Mouse (Mus musculus): ENCODE data around the gene Kcne1. TPM values are rescaled to one million over a fixed set of nuclear protein-coding genes. Genes with fewer than 3 reads are reported as not detected.

Gene Kcne1
- total and polyA plus RNA-seq, 2 experiments from 2014 or later: not detected

- TF ChIP-seq CTCF (IDR thresholded peaks at IDR 0.05; ENCODE audit: low read depth): no peak
- 20% methylated on average over 7 of the region's 7 CpGs for WGBS
- DNase-seq (no peak), ATAC-seq (0 out of 2 replicates have a peak, but pooled peaks have one; percentile 20)
- no peaks in the 10 kb centered on the region for H3K27me3 ChIP-seq (ENCODE audit: insufficient read depth, low read length)
- H3K4me1 ChIP-seq (ENCODE audit: insufficient read depth): no peaks in the 10 kb centered on the region
- no peak overlapping the region for H3K4me2 ChIP-seq (ENCODE audit: low read depth)
- H3K27ac ChIP-seq (ENCODE audit: low read depth, low read length): no peak overlapping the region
- no peak overlapping the region for H3K9ac ChIP-seq
- H3K9me3 ChIP-seq (ENCODE audit: low read length): no peaks in the 10 kb centered on the region
- H3K4me3 ChIP-seq (ENCODE audit: low read depth, low read length): no peak overlapping the region
- H3K36me3 ChIP-seq (ENCODE audit: insufficient read depth): no peaks in the 10 kb centered on the region
Measured at GRCm38 (mm10) chr16:92324309-92325061, 34.8 kb downstream of the Kcne1 start.

DNA sequence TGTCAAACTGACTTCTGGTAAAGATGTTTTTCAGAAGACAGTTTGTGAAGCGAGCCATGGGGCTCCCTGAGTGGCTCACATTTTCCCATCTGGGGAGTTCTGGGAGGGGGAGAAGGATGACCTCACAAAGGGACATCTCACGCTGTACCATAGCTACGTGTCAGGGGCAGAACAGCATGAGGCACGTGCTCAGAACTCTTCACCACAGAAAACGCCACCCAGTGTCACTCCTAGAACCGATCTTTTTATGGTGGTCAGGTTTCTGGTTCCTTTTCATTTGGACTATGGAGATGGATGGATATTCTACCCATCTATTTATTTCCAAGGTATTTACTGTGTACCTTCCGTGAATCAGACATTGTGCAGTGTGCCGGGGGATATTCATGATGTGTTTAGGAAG lies 37.9 kb downstream of the Kcne1 start, which contains the start of gene Fam243:
TSS of gene Fam243 (minus strand) at position 101 of the 400 bp plus-strand sequence.
- H3K4me3 ChIP-seq (ENCODE audit: low read depth, low read length): no peak within 1 kb of the TSS
- 88% methylated on average over 8 of the region's 8 CpGs for WGBS
- H3K27ac ChIP-seq (ENCODE audit: low read depth, low read length): no peak within 1 kb of the TSS
- ATAC-seq (no peak), DNase-seq (no peak)
- no peak for TF ChIP-seq CTCF (IDR thresholded peaks at IDR 0.05; ENCODE audit: low read depth)
- no peaks in the 10 kb centered on the region for H3K36me3 ChIP-seq (ENCODE audit: insufficient read depth)
- H3K4me1 ChIP-seq (ENCODE audit: insufficient read depth): no peaks in the 10 kb centered on the region
- H3K27me3 ChIP-seq (ENCODE audit: insufficient read depth, low read length): no peaks in the 10 kb centered on the region
- H3K4me2 ChIP-seq (ENCODE audit: low read depth): no peak within 1 kb of the TSS
- H3K9ac ChIP-seq: no peak within 1 kb of the TSS
- H3K9me3 ChIP-seq (ENCODE audit: low read length): no peaks in the 10 kb centered on the region

GRCm38 (mm10) chr16:92320361-92320760 lies 38.9 kb downstream of the Kcne1 start:
- no peak overlapping the region for H3K27ac ChIP-seq (ENCODE audit: low read depth, low read length)
- no peaks in the 10 kb centered on the region for H3K27me3 ChIP-seq (ENCODE audit: insufficient read depth, low read length)
- no peak for DNase-seq
- H3K9me3 ChIP-seq (ENCODE audit: low read length): no peaks in the 10 kb centered on the region
- no peak overlapping the region for H3K4me3 ChIP-seq (ENCODE audit: low read depth, low read length)
- ATAC-seq: no peak
- H3K4me1 ChIP-seq (ENCODE audit: insufficient read depth): no peaks in the 10 kb centered on the region
- H3K36me3 ChIP-seq (ENCODE audit: insufficient read depth): no peaks in the 10 kb centered on the region
- 91% methylated on average over 3 of the region's 3 CpGs for WGBS
- no peak for TF ChIP-seq CTCF (IDR thresholded peaks at IDR 0.05; ENCODE audit: low read depth)
- no peak overlapping the region for H3K9ac ChIP-seq
- no peak overlapping the region for H3K4me2 ChIP-seq (ENCODE audit: low read depth)

DNA sequence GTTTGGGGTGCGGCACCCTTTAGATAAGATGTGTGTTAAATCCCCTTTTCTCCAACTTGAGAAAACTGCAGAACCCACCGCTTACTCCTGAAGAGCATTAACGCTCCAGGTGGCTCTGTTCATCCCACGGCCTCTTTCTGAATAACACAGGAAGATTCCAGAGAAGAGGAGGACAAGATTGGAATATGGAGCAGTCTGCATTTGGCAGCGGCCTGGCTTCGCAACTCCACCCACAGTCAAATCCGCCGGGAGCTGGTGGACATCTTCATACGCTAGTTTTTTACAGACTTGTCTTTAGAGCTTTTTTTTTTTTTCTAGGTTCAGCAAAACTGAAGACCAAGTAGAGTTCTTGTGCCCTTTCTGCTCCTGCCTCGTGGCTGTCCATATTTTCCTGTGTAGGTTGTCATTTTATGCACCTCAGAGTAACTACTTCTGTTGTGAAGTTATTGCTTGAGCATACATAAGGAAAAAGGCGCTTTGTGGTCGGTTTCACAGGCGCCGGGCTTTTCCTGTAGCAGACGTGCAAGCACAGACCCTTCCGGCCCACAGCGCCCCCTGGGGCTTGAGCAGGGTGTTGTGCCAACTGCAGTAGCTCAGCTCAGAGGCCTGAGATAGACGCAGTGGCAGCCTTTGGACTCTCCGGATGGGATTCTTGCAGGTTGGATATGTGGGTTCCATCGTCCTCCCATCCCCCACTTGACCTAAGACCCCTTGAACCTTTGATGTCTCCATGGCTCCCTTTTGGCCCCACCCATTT lies 39.7 kb downstream of the Kcne1 start:
- 69% methylated on average over 20 of the region's 20 CpGs for WGBS
- ATAC-seq (no peak), DNase-seq (no peak)
- H3K9ac ChIP-seq: no peak overlapping the region
- no peaks in the 10 kb centered on the region for H3K9me3 ChIP-seq (ENCODE audit: low read length)
- H3K4me1 ChIP-seq (ENCODE audit: insufficient read depth): no peaks in the 10 kb centered on the region
- H3K27me3 ChIP-seq (ENCODE audit: insufficient read depth, low read length): no peaks in the 10 kb centered on the region
- H3K4me3 ChIP-seq (ENCODE audit: low read depth, low read length): no peak overlapping the region
- peak; percentile 30 for TF ChIP-seq CTCF (IDR thresholded peaks at IDR 0.05; ENCODE audit: low read depth)
- no peak overlapping the region for H3K4me2 ChIP-seq (ENCODE audit: low read depth)
- no peak overlapping the region for H3K27ac ChIP-seq (ENCODE audit: low read depth, low read length)
- H3K36me3 ChIP-seq (ENCODE audit: insufficient read depth): no peaks in the 10 kb centered on the region

DNA sequence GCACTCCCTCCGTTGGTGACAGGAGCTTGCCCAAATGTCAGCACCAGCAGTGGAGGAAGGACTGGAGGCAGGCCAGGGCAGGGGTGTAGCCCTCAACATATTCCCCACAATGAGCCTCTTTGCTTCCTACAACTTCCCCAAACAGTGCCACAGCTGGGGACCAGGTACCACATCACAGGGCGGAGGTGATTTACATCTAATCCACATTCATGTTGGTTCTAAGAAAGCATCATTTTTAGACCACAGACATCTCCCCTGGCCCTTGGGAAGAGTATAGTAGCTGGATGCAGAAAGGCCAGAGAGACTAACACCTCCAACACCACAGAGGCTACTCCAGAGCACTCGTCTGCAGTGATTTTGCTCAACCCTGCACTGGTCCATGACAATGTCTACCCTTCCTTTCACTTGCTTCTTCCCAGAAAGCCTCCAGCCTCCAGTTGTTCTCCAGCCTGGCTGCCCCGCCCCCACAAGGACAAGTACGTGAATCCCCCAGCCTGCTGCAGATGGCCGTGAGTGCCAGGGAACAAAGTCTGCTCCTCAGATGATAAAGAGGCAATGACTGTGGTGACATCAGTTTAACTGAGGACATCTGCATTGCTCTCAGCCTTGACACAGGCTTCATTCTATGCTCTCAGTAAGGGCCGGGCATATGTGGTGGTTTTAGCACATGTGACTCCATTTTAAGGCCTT lies 43.1 kb downstream of the Kcne1 start:
- ATAC-seq: no peak
- no peak for TF ChIP-seq CTCF (IDR thresholded peaks at IDR 0.05; ENCODE audit: low read depth)
- H3K9ac ChIP-seq: no peak overlapping the region
- 83% methylated on average over 7 of the region's 7 CpGs for WGBS
- no peak overlapping the region for H3K27ac ChIP-seq (ENCODE audit: low read depth, low read length)
- no peak overlapping the region for H3K4me2 ChIP-seq (ENCODE audit: low read depth)
- H3K4me3 ChIP-seq (ENCODE audit: low read depth, low read length): no peak overlapping the region
- H3K4me1 ChIP-seq (ENCODE audit: insufficient read depth): no peaks in the 10 kb centered on the region
- peaks cover 19% of the 10 kb centered on the region for H3K36me3 ChIP-seq (ENCODE audit: insufficient read depth)
- H3K9me3 ChIP-seq (ENCODE audit: low read length): no peaks in the 10 kb centered on the region
- no peaks in the 10 kb centered on the region for H3K27me3 ChIP-seq (ENCODE audit: insufficient read depth, low read length)
- no peak for DNase-seq

- Histone ChIP-seq H3K4me3 (ENCODE audit: low read depth, low read length) (no peak overlapping the region), H3K4me1 (ENCODE audit: insufficient read depth) (no peaks in the 10 kb centered on the region), H3K4me2 (ENCODE audit: low read depth) (no peak overlapping the region), H3K36me3 (ENCODE audit: insufficient read depth) (peaks cover 28% of the 10 kb centered on the region), H3K9ac (no peak overlapping the region), H3K27me3 (ENCODE audit: insufficient read depth, low read length) (no peaks in the 10 kb centered on the region), H3K27ac (ENCODE audit: low read depth, low read length) (no peak overlapping the region), H3K9me3 (ENCODE audit: low read length) (no peaks in the 10 kb centered on the region)
- WGBS: 50% methylated on average over 13 of the region's 13 CpGs
- ATAC-seq: peak; percentile 86
- peak; percentile 74 for DNase-seq
- peak; percentile 97 for TF ChIP-seq CTCF (IDR thresholded peaks at IDR 0.05; ENCODE audit: low read depth)
Measured at GRCm38 (mm10) chr16:92313953-92314741, 45.1 kb downstream of the Kcne1 start.
